8 mouse cellular contexts compared by ENCODE assay signal in genomic region chr11:80476222-80477189, GRCm38 (mm10). TPM values are rescaled to one million over a fixed set of nuclear protein-coding genes. Genes with fewer than 3 reads are reported as not detected.
DNase-seq lines count a peak whose midpoint lies in the region; ATAC-seq and TF ChIP-seq lines count a peak whose summit lies in the region.

Cdk5r1 (plus strand) TSS chr11:80477023.

- peak within 1 kb of the TSS; percentile 87 for H3K4me2 ChIP-seq in hindbrain, postnatal 0 days (ENCODE audit: low read depth, low read length)

- under 1% methylated on average over 87 of the region's 116 CpGs for WGBS in hindbrain, postnatal 0 days

- peak within 1 kb of the TSS; percentile 81 for H3K27ac ChIP-seq in gastrocnemius, adult 2 months
- H3K27ac ChIP-seq in hindbrain, postnatal 0 days: peak within 1 kb of the TSS; percentile 97

- intact Hi-C loops in gastrocnemius, adult 2 months (cut with DNase I): no loop called here

- H3K9ac ChIP-seq in hindbrain, postnatal 0 days (replicated peaks; ENCODE audit: low read length): peak within 1 kb of the TSS; percentile 95

- no peaks in the 10 kb centered on the region for H3K27me3 ChIP-seq in hindbrain, postnatal 0 days (ENCODE audit: insufficient read depth, low read length)
- peaks cover 24% of the 10 kb centered on the region for H3K27me3 ChIP-seq in megakaryocyte, embryonic 14.5 days (replicated peaks)

- H3K4me1 ChIP-seq in hindbrain, postnatal 0 days (ENCODE audit: insufficient read depth, low read length): peaks cover 5% of the 10 kb centered on the region; the same call in 1 of the 2 replicates
- peaks cover 70% of the 10 kb centered on the region for H3K4me1 ChIP-seq in megakaryocyte, embryonic 14.5 days

- peak; percentile 50 for TF ChIP-seq CTCF in gastrocnemius, adult 2 months (IDR thresholded peaks at IDR 0.05)
- peak; percentile 51 for TF ChIP-seq CTCF in hindbrain, postnatal 0 days (IDR thresholded peaks at IDR 0.05; ENCODE audit: low read depth)

- H3K36me3 ChIP-seq in hindbrain, postnatal 0 days (ENCODE audit: insufficient read depth, low read length): no peaks in the 10 kb centered on the region; the same call in 1 of the 2 replicates
- H3K36me3 ChIP-seq in megakaryocyte, embryonic 14.5 days (replicated peaks; ENCODE audit: low read length): peaks cover 57% of the 10 kb centered on the region

- DNase-seq in adrenal gland, adult (ENCODE audit: inconsistent age in 2 of 2, low spot score in 1 of 2): peak; percentile 91 to 95
- DNase-seq in gastrocnemius, adult 2 months: peak; percentile 90
- DNase-seq in hindbrain, postnatal 0 days (ENCODE audit: low spot score): peak; percentile 98
- peak in 1 of 2 experiments; percentile 89 for DNase-seq in left cerebral cortex, adult 8-10 months (ENCODE audit: low spot score in 2 of 2)
- peak; percentile 85 to 88 for DNase-seq in right cerebral cortex, adult 2 months (ENCODE audit: low spot score in 2 of 2)
- peak; percentile 71 for DNase-seq in urinary bladder, postnatal 25 days (ENCODE audit: low spot score)

- H3K9me3 ChIP-seq in hindbrain, postnatal 0 days (ENCODE audit: low read length): no peaks in the 10 kb centered on the region
- no peaks in the 10 kb centered on the region for H3K9me3 ChIP-seq in megakaryocyte, embryonic 14.5 days

- peak; percentile 56 for ATAC-seq in common myeloid progenitor, adult 5-6 weeks (replicated peaks; ENCODE audit: low read depth, poor library complexity, severe bottlenecking)
- peak; percentile 91 for ATAC-seq in hindbrain, postnatal 0 days

- H3K4me3 ChIP-seq in gastrocnemius, adult 2 months: peak within 1 kb of the TSS; percentile 74
- H3K4me3 ChIP-seq in hindbrain, postnatal 0 days (ENCODE audit: low read length): peak within 1 kb of the TSS; percentile 91
- H3K4me3 ChIP-seq in megakaryocyte, embryonic 14.5 days (replicated peaks): peak within 1 kb of the TSS; percentile 94

RNA-seq across cellular contexts. Expression of gene Cdk5r1, which starts in this region (rescaled TPM):
- 1.5 and 6.5 TPM in 2 replicates for total RNA-seq in common myeloid progenitor, adult 5-6 weeks (2017)
- under 1 TPM; 0.20 to 0.42 TPM for total RNA-seq in gastrocnemius, adult 2 months (2021)
- 355 and 367 TPM in 2 replicates for total RNA-seq in hindbrain, postnatal 0 days (2014; rRNA removed)
- 65.1 and 69.3 TPM in 2 replicates for polyA plus RNA-seq in hindbrain, postnatal 0 days (2015; fragmentation: Nextera tagmentation; extraction: Ambion mirVana)
- total RNA-seq in left cerebral cortex, adult 8-10 months (2022): 100 to 1,000 TPM; 252 to 280 (median 262) TPM
- polyA plus RNA-seq in megakaryocyte, embryonic 14.5 days (2012; ENCODE audit: insufficient read depth, low replicate concordance): 0.84 and 2.5 TPM in 2 replicates

Comparison
In these comparisons a context has a peak if more than half of its experiments do, and no peak if none do; other contexts are left out.
1. RNA of gene Cdk5r1 (total RNA-seq): 355 to 367 TPM in hindbrain, postnatal 0 days and 252 to 280 TPM in left cerebral cortex, adult 8-10 months; 1.5 to 6.5 TPM in common myeloid progenitor, adult 5-6 weeks and 0.20 to 0.42 TPM in gastrocnemius, adult 2 months; every median in the first group is over 10 times any median in the second.
2. RNA of gene Cdk5r1 (polyA plus RNA-seq): 65.1 to 69.3 TPM in hindbrain, postnatal 0 days; 0.84 to 2.5 TPM in megakaryocyte, embryonic 14.5 days; every median in the first group is over 10 times any median in the second.
3. Peak in DNase-seq, H3K4me3 ChIP-seq and H3K27ac ChIP-seq in gastrocnemius, adult 2 months; RNA of the gene not detected or under 1 TPM.
4. Peak in every context shown above with its lines, with median percentiles within 50 percentile points of each other: H3K4me3 ChIP-seq.